Mouse (Mus musculus): ENCODE data around the gene Upp2. TPM values are rescaled to one million over a fixed set of nuclear protein-coding genes. Genes with fewer than 3 reads are reported as not detected.

The Upp2 gene
- polyA plus RNA-seq, 1 experiment from 2014 or later, result 8.2 TPM

GRCm38 (mm10) chr2:58533521-58534001, 33.5 kb upstream of the Upp2 start:
- Histone ChIP-seq H3K4me3 (no peak overlapping the region), H3K4me2 (no peak overlapping the region), H3K9ac (no peak overlapping the region), H3K27me3 (no peaks in the 10 kb centered on the region), H3K4me1 (peaks cover 45% of the 10 kb centered on the region), H3K9me3 (no peaks in the 10 kb centered on the region), H3K27ac (peak overlapping the region; percentile 63), H3K36me3 (0 out of 2 replicates have a peak, but pooled peaks cover 4% of the 10 kb centered on the region)
- WGBS, result 14% methylated on average over 7 of the region's 7 CpGs
- ATAC-seq (ENCODE audit: insufficient number of reproducible peaks, low FRiP score, low TSS enrichment, low read depth), result peak; percentile 41; the same call in 1 of the 2 replicates

DNA sequence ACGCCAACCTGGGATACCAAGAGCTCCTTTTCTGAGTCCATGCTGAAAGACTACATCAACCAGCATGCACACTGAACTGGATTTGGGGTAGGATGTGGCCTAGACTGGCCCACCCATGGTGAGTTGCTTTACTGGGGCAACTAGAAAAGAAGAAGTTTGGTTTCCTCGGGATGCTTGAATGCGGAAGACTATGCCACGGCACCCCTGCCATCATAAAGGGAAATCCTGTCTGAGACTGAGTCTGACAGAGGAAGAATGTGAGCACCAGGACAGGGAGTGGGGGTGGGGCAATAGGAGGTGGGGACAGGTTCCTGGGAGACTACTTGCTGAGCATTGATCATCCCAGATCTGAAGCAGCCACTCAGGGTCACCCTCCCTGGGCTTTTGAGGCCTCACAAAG, 32.7 kb upstream of the Upp2 start:
- 67% methylated on average over 4 of the region's 4 CpGs for WGBS
- H3K9ac ChIP-seq, result no peak overlapping the region
- H3K9me3 ChIP-seq, result no peaks in the 10 kb centered on the region
- ATAC-seq (ENCODE audit: insufficient number of reproducible peaks, low FRiP score, low TSS enrichment, low read depth), result no peak
- H3K27me3 ChIP-seq, result no peaks in the 10 kb centered on the region
- no peak overlapping the region for H3K4me2 ChIP-seq
- H3K36me3 ChIP-seq, result 0 out of 2 replicates have a peak, but pooled peaks cover 4% of the 10 kb centered on the region
- H3K27ac ChIP-seq, result peak overlapping the region; percentile 63
- no peak overlapping the region for H3K4me3 ChIP-seq
- peaks cover 48% of the 10 kb centered on the region for H3K4me1 ChIP-seq

DNA sequence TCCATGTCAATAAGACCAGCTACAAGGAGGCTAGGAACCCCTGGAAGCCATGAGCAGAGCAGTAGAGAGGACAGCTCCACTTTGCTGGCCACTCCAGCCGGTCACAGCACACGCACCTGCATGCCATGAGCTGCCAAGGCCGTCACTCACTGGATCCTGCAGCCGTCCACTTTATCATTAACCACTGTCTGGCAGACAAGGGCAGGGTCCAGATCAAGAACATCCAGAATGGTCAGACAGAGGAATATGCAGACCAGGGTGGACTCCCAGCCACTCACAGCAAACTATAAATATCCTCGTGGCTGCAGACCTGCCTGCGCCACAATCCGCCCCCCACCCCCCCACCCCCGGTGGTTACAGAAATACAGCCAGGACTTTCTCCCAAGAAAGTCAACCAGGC, 31.9 kb upstream of the Upp2 start:
- Histone ChIP-seq H3K4me2 (no peak overlapping the region), H3K27ac (no peak overlapping the region), H3K27me3 (no peaks in the 10 kb centered on the region), H3K9me3 (no peaks in the 10 kb centered on the region), H3K4me3 (no peak overlapping the region), H3K36me3 (0 out of 2 replicates have a peak, but pooled peaks cover 4% of the 10 kb centered on the region), H3K4me1 (peaks cover 52% of the 10 kb centered on the region), H3K9ac (no peak overlapping the region)
- 78% methylated on average over 8 of the region's 8 CpGs for WGBS
- ATAC-seq (ENCODE audit: insufficient number of reproducible peaks, low FRiP score, low TSS enrichment, low read depth), result no peak

- Histone ChIP-seq H3K9me3 (no peaks in the 10 kb centered on the region), H3K4me3 (no peak overlapping the region), H3K36me3 (0 out of 2 replicates have a peak, but pooled peaks cover 4% of the 10 kb centered on the region), H3K27me3 (no peaks in the 10 kb centered on the region), H3K4me2 (no peak overlapping the region), H3K27ac (no peak overlapping the region), H3K9ac (no peak overlapping the region), H3K4me1 (peaks cover 44% of the 10 kb centered on the region)
- no peak for ATAC-seq (ENCODE audit: insufficient number of reproducible peaks, low FRiP score, low TSS enrichment, low read depth)
- 92% methylated on average over 3 of the region's 3 CpGs for WGBS
Measured at GRCm38 (mm10) chr2:58536796-58537195, 30.3 kb upstream of the Upp2 start.

GRCm38 (mm10) chr2:58538196-58538595, 28.9 kb upstream of the Upp2 start:
- no peak for ATAC-seq (ENCODE audit: insufficient number of reproducible peaks, low FRiP score, low TSS enrichment, low read depth)
- 89% methylated on average over 6 of the region's 6 CpGs for WGBS
- Histone ChIP-seq H3K4me3 (no peak overlapping the region), H3K4me2 (no peak overlapping the region), H3K27me3 (no peaks in the 10 kb centered on the region), H3K9me3 (no peaks in the 10 kb centered on the region), H3K27ac (no peak overlapping the region), H3K9ac (no peak overlapping the region), H3K4me1 (peaks cover 37% of the 10 kb centered on the region), H3K36me3 (0 out of 2 replicates have a peak, but pooled peaks cover 4% of the 10 kb centered on the region)

DNA sequence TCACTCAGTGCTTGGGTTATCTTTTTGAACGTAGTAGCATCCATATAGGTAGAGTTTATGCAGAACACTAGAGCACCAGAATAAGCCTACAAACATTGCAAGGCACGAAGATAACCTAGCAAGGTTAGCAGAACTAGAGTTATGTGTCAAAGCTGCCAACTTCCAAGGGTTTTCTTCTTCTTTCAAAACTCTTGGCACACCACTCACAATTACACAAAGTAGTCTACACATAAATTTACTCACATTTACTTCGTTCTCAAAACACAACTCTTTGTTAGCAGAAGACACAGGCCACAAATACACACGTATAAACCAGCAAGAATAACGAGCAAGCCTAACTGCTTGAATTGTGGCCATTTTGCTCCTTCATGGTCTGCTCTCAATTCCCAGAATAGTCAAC, 23.8 kb upstream of the Upp2 start:
- no peak overlapping the region for H3K4me2 ChIP-seq
- no peaks in the 10 kb centered on the region for H3K36me3 ChIP-seq
- ATAC-seq (ENCODE audit: insufficient number of reproducible peaks, low FRiP score, low TSS enrichment, low read depth), result no peak
- no peak overlapping the region for H3K4me3 ChIP-seq
- no peaks in the 10 kb centered on the region for H3K27me3 ChIP-seq
- H3K4me1 ChIP-seq, result peaks cover 20% of the 10 kb centered on the region; the same call in 1 of the 2 replicates
- WGBS, result 82% methylated on average over 5 of the region's 5 CpGs
- no peaks in the 10 kb centered on the region for H3K9me3 ChIP-seq
- H3K9ac ChIP-seq, result no peak overlapping the region
- H3K27ac ChIP-seq, result no peak overlapping the region

GRCm38 (mm10) chr2:58544368-58544767, 22.7 kb upstream of the Upp2 start:
- Histone ChIP-seq H3K4me3 (no peak overlapping the region), H3K9me3 (no peaks in the 10 kb centered on the region), H3K27ac (no peak overlapping the region), H3K9ac (no peak overlapping the region), H3K4me1 (peaks cover 16% of the 10 kb centered on the region; the same call in 1 of the 2 replicates), H3K36me3 (no peaks in the 10 kb centered on the region), H3K27me3 (no peaks in the 10 kb centered on the region), H3K4me2 (no peak overlapping the region)
- ATAC-seq (ENCODE audit: insufficient number of reproducible peaks, low FRiP score, low TSS enrichment, low read depth), result no peak
- 86% methylated on average over 6 of the region's 6 CpGs for WGBS

GRCm38 (mm10) chr2:58546264-58546663, 20.8 kb upstream of the Upp2 start:
- Histone ChIP-seq H3K27ac (no peak overlapping the region), H3K9me3 (no peaks in the 10 kb centered on the region), H3K9ac (no peak overlapping the region), H3K4me2 (no peak overlapping the region), H3K27me3 (no peaks in the 10 kb centered on the region), H3K36me3 (no peaks in the 10 kb centered on the region), H3K4me3 (no peak overlapping the region), H3K4me1 (peaks cover 22% of the 10 kb centered on the region)
- 83% methylated on average over 7 of the region's 7 CpGs for WGBS
- ATAC-seq (ENCODE audit: insufficient number of reproducible peaks, low FRiP score, low TSS enrichment, low read depth), result no peak

GRCm38 (mm10) chr2:58548943-58549342, 18.2 kb upstream of the Upp2 start:
- Histone ChIP-seq H3K4me2 (no peak overlapping the region), H3K4me1 (peaks cover 29% of the 10 kb centered on the region)
- WGBS, result 82% methylated on average over 7 of the region's 7 CpGs

GRCm38 (mm10) chr2:58549960-58550359, 17.1 kb upstream of the Upp2 start:
- Histone ChIP-seq H3K27me3 (no peaks in the 10 kb centered on the region), H3K9ac (no peak overlapping the region), H3K4me3 (no peak overlapping the region), H3K4me2 (no peak overlapping the region), H3K9me3 (no peaks in the 10 kb centered on the region), H3K36me3 (no peaks in the 10 kb centered on the region), H3K27ac (no peak overlapping the region), H3K4me1 (peaks cover 32% of the 10 kb centered on the region)
- ATAC-seq (ENCODE audit: insufficient number of reproducible peaks, low FRiP score, low TSS enrichment, low read depth), result no peak
- 55% methylated on average over 6 of the region's 6 CpGs for WGBS

More at GRCm38 (mm10) chr2:58548943-58549342, 18.2 kb upstream of the Upp2 start:
- Histone ChIP-seq H3K27me3 (no peaks in the 10 kb centered on the region), H3K4me3 (no peak overlapping the region), H3K36me3 (no peaks in the 10 kb centered on the region), H3K27ac (no peak overlapping the region), H3K9ac (no peak overlapping the region), H3K9me3 (no peaks in the 10 kb centered on the region)
- no peak for ATAC-seq (ENCODE audit: insufficient number of reproducible peaks, low FRiP score, low TSS enrichment, low read depth)

GRCm38 (mm10) chr2:58550488-58550887, 16.6 kb upstream of the Upp2 start:
- no peak for ATAC-seq (ENCODE audit: insufficient number of reproducible peaks, low FRiP score, low TSS enrichment, low read depth)
- Histone ChIP-seq H3K4me2 (no peak overlapping the region), H3K27ac (no peak overlapping the region), H3K4me1 (peaks cover 32% of the 10 kb centered on the region), H3K36me3 (no peaks in the 10 kb centered on the region), H3K4me3 (no peak overlapping the region), H3K27me3 (no peaks in the 10 kb centered on the region), H3K9ac (no peak overlapping the region), H3K9me3 (no peaks in the 10 kb centered on the region)
- 47% methylated on average over 9 of the region's 9 CpGs for WGBS

- no peaks in the 10 kb centered on the region for H3K36me3 ChIP-seq
- peaks cover 32% of the 10 kb centered on the region for H3K4me1 ChIP-seq
- no peak for ATAC-seq (ENCODE audit: insufficient number of reproducible peaks, low FRiP score, low TSS enrichment, low read depth)
- H3K9ac ChIP-seq, result no peak overlapping the region
- H3K9me3 ChIP-seq, result no peaks in the 10 kb centered on the region
- no peak overlapping the region for H3K4me2 ChIP-seq
- no peaks in the 10 kb centered on the region for H3K27me3 ChIP-seq
- H3K4me3 ChIP-seq, result no peak overlapping the region
- H3K27ac ChIP-seq, result no peak overlapping the region
- 53% methylated on average over 6 of the region's 6 CpGs for WGBS
Measured at GRCm38 (mm10) chr2:58551866-58552265, 15.2 kb upstream of the Upp2 start.

DNA sequence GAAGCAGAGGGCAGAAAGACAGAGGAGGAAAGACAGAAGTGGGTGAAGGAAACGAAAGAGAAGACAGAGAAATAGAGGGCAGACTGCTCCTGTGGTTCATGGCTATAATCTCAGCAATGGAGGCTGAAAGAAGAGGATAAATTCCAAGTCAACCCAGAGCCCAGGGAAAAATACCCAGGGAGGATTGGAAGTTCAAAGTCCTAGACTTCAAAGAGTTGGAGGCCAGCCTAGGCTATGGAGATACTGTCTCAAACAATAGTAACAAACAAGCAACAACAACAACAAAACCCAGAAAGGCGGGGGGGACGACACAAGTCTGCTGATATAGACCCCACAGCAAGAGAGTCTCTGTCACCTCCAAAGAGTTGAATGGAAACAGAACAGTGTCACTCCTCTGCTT, 14.8 kb upstream of the Upp2 start:
- no peak overlapping the region for H3K27ac ChIP-seq
- H3K9ac ChIP-seq, result no peak overlapping the region
- no peaks in the 10 kb centered on the region for H3K36me3 ChIP-seq
- no peaks in the 10 kb centered on the region for H3K27me3 ChIP-seq
- H3K4me2 ChIP-seq, result no peak overlapping the region
- WGBS, result 59% methylated on average over 3 of the region's 3 CpGs
- no peak for ATAC-seq (ENCODE audit: insufficient number of reproducible peaks, low FRiP score, low TSS enrichment, low read depth)
- H3K4me1 ChIP-seq, result peaks cover 32% of the 10 kb centered on the region
- no peak overlapping the region for H3K4me3 ChIP-seq
- no peaks in the 10 kb centered on the region for H3K9me3 ChIP-seq

Data from limb, embryonic 15.5 days (tissue).